Mouse (Mus musculus) liver, postnatal 0 days (tissue): ENCODE measurements at regions not wholly inside any gene's neighbourhood (a gene's known extent, or its start where the extent isn't known, plus 50 kb on each side); places are given as distances from the start of the nearest gene placed in this dataset.

Source experiments
- ATAC-seq: fragments of 200-750 bp; cut with Nextera tagmentation; 2 replicates; pipeline ENCODE4 v1.8.0; 2017; ENCODE audit warnings: mild to moderate bottlenecking, moderate library complexity
- DNase-seq: peaks from one replicate; pipeline ENCODE4 v3.0.0-alpha.2; 2016
- H3K27ac ChIP-seq: fragments of 300-500 bp; sonication (generic); 2 replicates; pipeline ENCODE4 v1.5.1; 2014; ENCODE audit warnings: antibody characterized with exemption, moderate library complexity, mild to moderate bottlenecking, low read depth
- H3K27me3 ChIP-seq: fragments of 300-500 bp; sonication (generic); 2 replicates; pipeline ENCODE4 v1.6.1; 2014; ENCODE audit warnings: low read length, control low read depth, mixed read lengths; ENCODE audit not compliant: insufficient read depth
- H3K36me3 ChIP-seq: fragments of 300-500 bp; sonication (generic); replicated peaks from 2 replicates; pipeline ENCODE4 v1.6.1; 2014; ENCODE audit warnings: mild to moderate bottlenecking, control low read depth, low read length, moderate library complexity, mixed read lengths; ENCODE audit not compliant: insufficient read depth
- H3K4me1 ChIP-seq: fragments of 300-500 bp; sonication (generic); 2 replicates; pipeline ENCODE4 v1.6.1; 2014; ENCODE audit warnings: antibody characterized with exemption, mild to moderate bottlenecking, control low read depth; ENCODE audit not compliant: insufficient read depth
- H3K4me2 ChIP-seq: fragments of 300-500 bp; sonication (generic); 2 replicates; pipeline ENCODE4 v1.6.1; 2014; ENCODE audit warnings: low read depth, mild to moderate bottlenecking, low read length, moderate library complexity, mixed read lengths
- H3K4me3 ChIP-seq: fragments of 300-500 bp; sonication (generic); 2 replicates; pipeline ENCODE4 v1.5.1; 2014; ENCODE audit warnings: low read depth, low read length
- H3K9ac ChIP-seq: fragments of 300-500 bp; sonication (generic); replicated peaks from 2 replicates; pipeline ENCODE4 v1.6.1; 2014; ENCODE audit warnings: mild to moderate bottlenecking, moderate library complexity
- H3K9me3 ChIP-seq: fragments of 300-500 bp; sonication (generic); 2 replicates; pipeline ENCODE4 v1.6.1; 2016; ENCODE audit warnings: mild to moderate bottlenecking, control low read depth, low read length, mixed read lengths
- CTCF ChIP-seq: sonication (generic); IDR thresholded peaks from 2 replicates; pipeline ENCODE4 v1.5.1; 2016; ENCODE audit warnings: antibody characterized with exemption, low read depth
- EP300 ChIP-seq: IDR thresholded peaks from 2 replicates; pipeline ENCODE4 v1.6.1; 2016; ENCODE audit warnings: antibody characterized with exemption, low read depth, mild to moderate bottlenecking
- WGBS: fragments of 180-500 bp; shearing (Covaris S2); extraction: QIAGEN DNeasy Blood & Tissue Kit; methylation state at CpG from one replicate; pipeline ENCODE4 v1.1.7; 2014; ENCODE audit not compliant: insufficient replicate concordance; 5-methylcytosine and 5-hydroxymethylcytosine counted together

DNA sequence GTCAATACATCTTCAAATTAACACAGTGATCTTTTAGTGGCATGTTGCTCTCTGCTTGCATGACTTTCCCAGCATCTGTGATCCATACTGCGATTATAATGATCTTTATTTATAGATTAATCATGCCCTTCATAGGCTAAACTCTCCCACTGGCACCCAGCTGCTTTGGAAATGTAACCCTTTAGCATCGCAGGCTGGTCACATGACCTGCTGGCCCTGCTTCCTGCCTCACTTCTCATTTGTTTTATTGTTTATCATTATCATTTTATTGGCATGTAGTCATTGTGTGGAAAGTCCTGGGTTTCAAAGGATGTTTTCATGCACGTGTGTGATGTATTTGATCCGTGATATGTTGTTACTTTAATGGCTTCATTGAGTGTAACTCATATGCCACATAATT, 384.4 kb upstream of the Pmfbp1 start:
- Histone ChIP-seq H3K4me2 (no peak overlapping the region), H3K4me1 (no peaks in the 10 kb centered on the region), H3K27me3 (no peaks in the 10 kb centered on the region), H3K4me3 (no peak overlapping the region), H3K27ac (no peak overlapping the region), H3K9ac (no peak overlapping the region), H3K9me3 (no peaks in the 10 kb centered on the region), H3K36me3 (no peaks in the 10 kb centered on the region)
- no peak for DNase-seq
- 75% methylated on average over 4 of the region's 4 CpGs for WGBS
- TF ChIP-seq EP300 (no peak), CTCF (no peak)
- no peak for ATAC-seq

DNA sequence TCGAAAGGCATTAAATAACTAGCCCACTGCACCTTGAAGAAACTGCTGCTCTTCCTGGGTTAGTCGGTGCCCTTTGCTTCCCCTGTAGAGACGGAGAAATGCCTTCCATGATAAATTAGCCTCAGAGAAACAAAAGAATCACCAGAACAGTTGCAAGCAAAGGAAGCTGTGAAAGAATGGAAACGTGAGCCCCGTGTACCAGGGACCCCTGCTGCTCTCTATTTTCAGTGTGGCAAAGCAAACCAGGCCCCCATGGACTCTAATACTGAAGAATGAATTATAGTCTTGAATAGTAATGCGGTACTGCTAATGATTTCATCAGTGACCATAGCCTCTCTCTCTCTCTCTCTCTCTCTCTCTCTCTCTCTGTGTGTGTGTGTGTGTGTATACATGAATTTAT, 372.1 kb upstream of the Pmfbp1 start:
- 61% methylated on average over 6 of the region's 6 CpGs for WGBS
- no peaks in the 10 kb centered on the region for H3K4me1 ChIP-seq
- no peak overlapping the region for H3K4me2 ChIP-seq
- ATAC-seq (no peak), DNase-seq (no peak)
- no peak overlapping the region for H3K4me3 ChIP-seq
- H3K9me3 ChIP-seq: no peaks in the 10 kb centered on the region
- no peak overlapping the region for H3K9ac ChIP-seq
- no peak overlapping the region for H3K27ac ChIP-seq
- H3K27me3 ChIP-seq: no peaks in the 10 kb centered on the region
- H3K36me3 ChIP-seq: no peaks in the 10 kb centered on the region
- TF ChIP-seq CTCF (no peak), EP300 (no peak)

DNA sequence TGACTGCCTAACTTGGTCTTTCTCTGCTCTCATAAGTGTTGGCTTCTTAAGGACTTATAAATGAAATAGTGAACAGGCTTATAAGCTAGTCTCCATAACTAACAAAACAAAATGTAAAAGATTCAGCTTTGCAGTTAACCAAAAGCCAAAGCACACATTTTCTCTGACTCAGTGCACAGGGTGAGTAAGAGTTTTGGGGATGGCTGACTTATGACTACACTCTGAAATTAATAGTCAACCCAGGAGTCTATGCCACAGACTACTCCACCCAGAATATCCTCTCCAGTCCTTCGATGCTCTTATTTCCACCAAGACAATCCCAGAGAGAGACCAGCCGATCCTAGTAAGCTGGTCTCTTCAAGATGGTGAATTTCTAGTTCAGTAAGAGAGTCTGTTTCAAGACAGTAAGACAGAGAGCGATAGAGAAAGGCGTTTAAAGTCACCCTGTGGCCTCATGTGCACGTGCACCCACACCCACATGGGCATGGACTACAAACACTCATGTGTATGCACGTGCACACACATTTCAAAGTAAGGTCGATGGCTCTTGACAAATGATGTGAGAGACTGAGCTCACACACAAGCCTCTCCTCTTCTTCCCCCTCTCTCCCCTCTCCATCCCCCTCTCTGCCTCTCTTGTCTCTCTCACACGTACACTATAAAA, 351.2 kb upstream of the Pmfbp1 start:
- H3K9ac ChIP-seq: no peak overlapping the region
- H3K27ac ChIP-seq: no peak overlapping the region
- ATAC-seq: no peak
- no peak for DNase-seq
- TF ChIP-seq EP300 (no peak), CTCF (no peak)
- no peaks in the 10 kb centered on the region for H3K4me1 ChIP-seq
- H3K27me3 ChIP-seq: no peaks in the 10 kb centered on the region
- no peak overlapping the region for H3K4me3 ChIP-seq
- H3K9me3 ChIP-seq: no peaks in the 10 kb centered on the region
- no peaks in the 10 kb centered on the region for H3K36me3 ChIP-seq
- H3K4me2 ChIP-seq: no peak overlapping the region
- WGBS: 78% methylated on average over 8 of the region's 8 CpGs

DNA sequence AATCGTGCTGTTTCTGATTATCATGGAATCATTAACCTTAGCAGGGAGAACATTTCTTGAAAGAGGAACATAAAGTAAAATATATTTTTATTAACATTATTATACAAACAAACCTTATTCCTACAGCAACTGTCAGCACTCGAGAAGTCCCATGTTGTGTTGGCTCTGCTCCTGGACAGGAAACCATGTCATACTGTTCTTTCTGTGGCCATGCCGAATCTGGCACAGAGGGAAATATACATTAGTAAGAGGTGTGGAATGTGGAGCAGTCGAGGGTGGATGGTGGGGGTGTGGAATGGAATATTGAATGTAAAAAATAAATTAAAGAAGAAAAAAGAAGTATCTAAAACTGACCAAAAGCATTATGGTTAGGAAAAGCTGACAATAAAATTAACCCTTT, 342.1 kb upstream of the Pmfbp1 start:
- TF ChIP-seq CTCF (no peak), EP300 (no peak)
- Histone ChIP-seq H3K4me1 (no peaks in the 10 kb centered on the region), H3K4me3 (no peak overlapping the region), H3K9me3 (no peaks in the 10 kb centered on the region), H3K27ac (no peak overlapping the region), H3K9ac (no peak overlapping the region), H3K4me2 (no peak overlapping the region), H3K36me3 (no peaks in the 10 kb centered on the region), H3K27me3 (no peaks in the 10 kb centered on the region)
- 64% methylated on average over 4 of the region's 4 CpGs for WGBS
- DNase-seq (no peak), ATAC-seq (no peak)

DNA sequence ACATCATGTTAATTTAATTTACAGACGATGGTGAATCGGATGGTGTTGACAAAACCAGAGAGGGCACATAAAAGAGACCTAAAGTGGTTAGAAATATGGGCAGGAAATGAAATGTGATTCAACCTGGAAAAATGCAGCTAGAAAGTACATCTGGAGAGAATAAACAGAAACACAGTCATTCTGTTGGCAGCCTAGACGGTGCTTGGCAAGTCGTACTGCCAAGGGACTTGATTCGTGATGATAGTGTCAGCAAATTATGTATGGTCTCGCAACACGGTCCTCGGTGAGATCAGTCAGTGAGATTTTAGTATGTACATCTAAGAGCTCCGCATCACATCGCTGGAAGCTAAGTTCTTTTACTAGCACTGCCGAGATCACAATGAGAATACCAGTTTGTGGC, 338.3 kb upstream of the Pmfbp1 start:
- TF ChIP-seq EP300 (no peak), CTCF (no peak)
- H3K27me3 ChIP-seq: no peaks in the 10 kb centered on the region
- no peak overlapping the region for H3K4me3 ChIP-seq
- no peaks in the 10 kb centered on the region for H3K9me3 ChIP-seq
- no peak for DNase-seq
- H3K4me1 ChIP-seq: no peaks in the 10 kb centered on the region
- 79% methylated on average over 11 of the region's 11 CpGs for WGBS
- ATAC-seq: no peak
- H3K9ac ChIP-seq: no peak overlapping the region
- no peak overlapping the region for H3K4me2 ChIP-seq
- H3K27ac ChIP-seq: no peak overlapping the region
- H3K36me3 ChIP-seq: no peaks in the 10 kb centered on the region

DNA sequence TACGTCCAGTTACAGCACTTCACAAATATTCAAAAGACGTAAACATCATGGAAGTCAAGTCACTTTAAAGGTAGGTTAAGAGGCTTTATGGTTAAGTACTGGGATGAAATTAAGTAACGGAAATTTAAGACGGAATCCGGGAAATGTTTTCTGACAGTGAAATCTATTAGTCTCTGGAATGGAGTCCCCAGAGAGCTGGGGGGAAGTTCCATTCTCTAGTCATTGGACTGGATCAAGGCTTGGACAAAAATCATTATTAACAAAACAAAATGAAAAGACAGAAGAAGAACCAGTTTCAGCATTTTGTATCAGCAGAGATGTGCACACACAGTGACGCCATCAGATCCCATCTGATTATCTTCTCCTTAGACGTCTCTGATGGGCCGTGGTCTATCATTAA, 337.8 kb upstream of the Pmfbp1 start:
- Histone ChIP-seq H3K4me3 (no peak overlapping the region), H3K27me3 (no peaks in the 10 kb centered on the region), H3K27ac (no peak overlapping the region), H3K9me3 (no peaks in the 10 kb centered on the region), H3K4me1 (no peaks in the 10 kb centered on the region), H3K9ac (no peak overlapping the region), H3K36me3 (no peaks in the 10 kb centered on the region), H3K4me2 (no peak overlapping the region)
- ATAC-seq: no peak
- no peak for DNase-seq
- no peak for TF ChIP-seq CTCF
- TF ChIP-seq EP300: no peak
- WGBS: 86% methylated on average over 8 of the region's 8 CpGs

DNA sequence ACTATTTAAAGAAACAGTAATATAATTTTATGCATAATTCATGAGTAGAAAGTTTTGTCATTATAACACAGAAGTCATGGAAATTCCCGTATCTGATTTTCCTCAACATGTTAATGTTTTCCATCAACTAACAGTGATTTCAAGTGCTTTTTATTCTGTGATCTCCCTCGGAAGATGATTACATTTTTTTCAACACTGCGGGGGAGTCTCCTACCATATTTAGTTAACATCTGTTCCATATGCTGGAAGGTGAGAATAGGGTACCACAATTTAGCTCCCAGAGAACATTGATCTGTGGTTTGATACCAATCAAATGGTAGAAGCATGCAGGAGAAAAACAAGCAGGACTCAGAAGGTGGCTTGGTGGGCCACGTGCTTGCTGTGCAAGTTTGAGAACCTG, 321.1 kb upstream of the Pmfbp1 start:
- ATAC-seq (no peak), DNase-seq (no peak)
- no peaks in the 10 kb centered on the region for H3K27me3 ChIP-seq
- no peak overlapping the region for H3K9ac ChIP-seq
- H3K4me1 ChIP-seq: no peaks in the 10 kb centered on the region
- H3K9me3 ChIP-seq: no peaks in the 10 kb centered on the region; the same call in 1 of the 2 replicates
- H3K4me3 ChIP-seq: no peak overlapping the region
- 79% methylated on average over 4 of the region's 4 CpGs for WGBS
- H3K4me2 ChIP-seq: no peak overlapping the region
- no peak for TF ChIP-seq CTCF
- TF ChIP-seq EP300: no peak
- no peak overlapping the region for H3K27ac ChIP-seq
- H3K36me3 ChIP-seq: no peaks in the 10 kb centered on the region
